Mouse (Mus musculus): ENCODE results near the gene Fbrs. TPM values are rescaled to one million over a fixed set of nuclear protein-coding genes. Genes with fewer than 3 reads are reported as not detected.

Gene Fbrs
- polyA plus RNA-seq (2017; shearing (Covaris generic)), result 10 to 100 TPM; 19.8 to 25.7 TPM

DNA sequence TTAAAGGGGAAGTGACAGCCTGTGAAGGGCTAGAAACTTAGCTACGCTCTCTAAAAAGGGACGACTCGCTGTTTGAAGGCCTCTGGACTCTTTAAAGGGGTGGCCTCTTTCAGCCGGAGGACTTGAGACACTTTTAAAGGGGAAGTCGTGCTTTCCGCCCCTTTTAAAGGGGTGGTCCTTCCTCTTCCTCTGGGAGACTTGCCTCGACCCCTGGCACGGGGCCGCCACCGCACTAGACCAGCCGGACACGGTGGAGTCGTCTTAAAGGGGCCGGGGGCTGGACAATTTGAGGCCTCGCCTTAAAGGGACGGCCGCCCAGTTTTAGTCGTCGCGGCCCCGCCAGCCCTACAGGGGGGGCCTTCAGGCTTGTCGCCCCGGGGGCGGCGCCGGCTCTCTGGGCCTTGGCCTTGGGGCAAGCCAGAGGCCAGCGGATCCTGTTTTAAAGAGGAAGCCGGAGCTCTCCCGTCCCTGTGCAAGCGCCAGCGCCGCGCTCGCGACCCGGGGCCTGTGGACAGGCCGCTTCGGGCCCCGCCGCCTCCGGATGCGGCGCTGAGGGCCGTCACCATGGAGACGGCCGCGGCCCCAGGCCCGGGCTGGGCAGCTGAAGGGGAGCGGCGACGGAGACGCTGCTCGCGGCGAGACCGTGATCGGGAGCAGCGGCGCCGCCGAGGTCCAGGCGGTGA is at the start of gene Fbrs:
Fbrs (plus strand) TSS at position 565 of the 683 bp plus-strand sequence.

GRCm38 (mm10) chr7:127448521-127449300 is 30.3 kb upstream of the Fbrs start, which contains the start of gene Zfp689:
Zfp689 (minus strand) TSS chr7:127449158.

DNA sequence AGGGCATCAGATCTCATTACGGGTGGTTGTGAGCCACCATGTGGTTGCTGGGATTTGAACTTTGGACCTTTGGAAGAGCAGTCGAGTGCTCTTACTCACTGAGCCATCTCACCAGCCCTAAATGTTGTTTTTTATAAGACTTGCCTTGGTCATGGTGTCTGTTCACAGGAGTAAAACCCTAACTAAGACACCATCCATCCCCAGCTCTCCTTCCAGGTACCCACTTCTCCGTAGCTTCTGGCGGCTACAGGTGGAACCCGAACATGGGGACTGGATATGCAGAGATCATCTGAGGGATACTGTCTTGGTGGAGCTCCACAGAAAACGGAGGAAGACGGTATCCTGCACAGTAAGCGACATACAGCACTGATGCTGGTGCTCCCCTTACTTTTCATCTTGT is 19.7 kb upstream of the Fbrs start, which contains the start of gene Prr14:
Prr14 (plus strand) TSS at position 301 of the 400 bp plus-strand sequence.

GRCm38 (mm10) chr7:127511808-127512230 is 32.8 kb downstream of the Fbrs start, which contains the start of gene Srcap:
Srcap (plus strand) TSS chr7:127511983.

DNA sequence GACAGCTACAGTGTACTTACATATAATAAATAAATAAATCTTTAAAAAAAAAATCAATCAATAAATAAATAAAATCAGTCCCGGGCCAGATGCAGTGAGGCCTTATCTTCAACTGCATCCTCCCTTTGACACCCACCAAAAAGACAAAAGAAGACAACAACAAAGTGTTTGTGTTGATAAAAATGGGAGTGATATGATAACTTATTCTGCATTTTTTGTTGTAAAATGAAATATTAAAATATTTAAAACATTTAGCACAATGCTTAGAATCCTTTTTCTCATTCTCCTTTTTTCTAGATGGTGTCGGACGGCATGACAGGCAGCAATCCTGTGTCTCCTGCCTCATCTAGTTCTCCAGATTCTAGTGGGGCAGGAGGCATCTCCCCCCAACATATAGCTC is 40.3 kb downstream of the Fbrs start, which contains the start of gene Gm42715:
Gm42715 (plus strand) TSS at position 301 of the 400 bp plus-strand sequence.

Other genes starting within 250 kb of the Fbrs start
- gene Zfp553, start 246.1 kb upstream of the Fbrs start, polyA plus RNA-seq (2017; shearing (Covaris generic)), result 10 to 100 TPM; 15.9 to 22.5 TPM
- gene Sept1, start 246.1 kb upstream of the Fbrs start, polyA plus RNA-seq (2017; shearing (Covaris generic)), result 100 to 1,000 TPM; 561 to 593 TPM
- gene Zfp771, start 234.9 kb upstream of the Fbrs start, polyA plus RNA-seq (2017; shearing (Covaris generic)), result 10 to 100 TPM; 14.3 to 16.7 TPM
- 10 to 100 TPM; 50.9 to 60.3 TPM for gene Dctpp1, start 218.5 kb upstream of the Fbrs start, polyA plus RNA-seq (2017; shearing (Covaris generic))
- 10 to 100 TPM; 39.0 to 51.9 TPM for gene Sephs2, start 205.1 kb upstream of the Fbrs start, polyA plus RNA-seq (2017; shearing (Covaris generic))
- gene Itgal, start 182.9 kb upstream of the Fbrs start, polyA plus RNA-seq (2017; shearing (Covaris generic)), result 100 to 1,000 TPM; 211 to 250 TPM
- gene Zfp768, start 133.6 kb upstream of the Fbrs start, polyA plus RNA-seq (2017; shearing (Covaris generic)), result under 1 TPM in 1 of 2 experiments, not detected in 1; 0.76 TPM
- gene Zfp747, start 103.1 kb upstream of the Fbrs start, polyA plus RNA-seq (2017; shearing (Covaris generic)), result 10 to 100 TPM; 16.2 to 23.4 TPM
- 1 to 10 TPM; 6.8 to 7.3 TPM for gene 9130019O22Rik, start 92.0 kb upstream of the Fbrs start, polyA plus RNA-seq (2017; shearing (Covaris generic))
- 1 to 10 TPM; 7.3 to 7.4 TPM for gene E430018J23Rik, start 85.6 kb upstream of the Fbrs start, polyA plus RNA-seq (2017; shearing (Covaris generic))
- 10 to 100 TPM in 1 of 2 experiments, 1 to 10 TPM in 1; 8.4 to 11.7 TPM for gene Zfp764, start 72.4 kb upstream of the Fbrs start, polyA plus RNA-seq (2017; shearing (Covaris generic))
- gene Zfp688, start 57.1 kb upstream of the Fbrs start, polyA plus RNA-seq (2017; shearing (Covaris generic)), result 10 to 100 TPM; 32.1 to 53.1 TPM
- gene Zfp689, start 30.0 kb upstream of the Fbrs start, polyA plus RNA-seq (2017; shearing (Covaris generic)), result 1 to 10 TPM; 6.9 to 7.4 TPM
- 100 to 1,000 TPM; 113 to 128 TPM for gene Prr14, start 19.6 kb upstream of the Fbrs start, polyA plus RNA-seq (2017; shearing (Covaris generic))
- gene Srcap, start 32.8 kb downstream of the Fbrs start, polyA plus RNA-seq (2017; shearing (Covaris generic)), result 10 to 100 TPM; 50.5 to 51.8 TPM
- gene Gm42715, start 40.4 kb downstream of the Fbrs start, polyA plus RNA-seq (2017; shearing (Covaris generic)), result 1 to 10 TPM; 5.9 to 7.6 TPM
- 10 to 100 TPM; 12.1 to 19.3 TPM for gene Tmem265, start 82.2 kb downstream of the Fbrs start, polyA plus RNA-seq (2017; shearing (Covaris generic))
- gene Phkg2, start 94.1 kb downstream of the Fbrs start, polyA plus RNA-seq (2017; shearing (Covaris generic)), result 100 to 1,000 TPM; 109 to 114 TPM
- 1 to 10 TPM in 1 of 2 experiments, under 1 TPM in 1; 0.23 to 1.2 TPM for gene Ccdc189, start 109.4 kb downstream of the Fbrs start, polyA plus RNA-seq (2017; shearing (Covaris generic))
- 100 to 1,000 TPM in 1 of 2 experiments, 10 to 100 TPM in 1; 62.0 to 103 TPM for gene Rnf40, start 109.6 kb downstream of the Fbrs start, polyA plus RNA-seq (2017; shearing (Covaris generic))
- under 1 TPM; 0.49 to 0.92 TPM for gene Zfp629, start 136.6 kb downstream of the Fbrs start, polyA plus RNA-seq (2017; shearing (Covaris generic))
- 10 to 100 TPM; 71.9 to 74.6 TPM for gene Bcl7c, start 229.7 kb downstream of the Fbrs start, polyA plus RNA-seq (2017; shearing (Covaris generic))
- gene Ctf1, start 233.5 kb downstream of the Fbrs start, polyA plus RNA-seq (2017; shearing (Covaris generic)), result not detected